Mouse (Mus musculus): ENCODE measurements around the gene Sh3bp2. TPM values are rescaled to one million over a fixed set of nuclear protein-coding genes. Genes with fewer than 3 reads are reported as not detected.

Sh3bp2 gene
- total RNA-seq, 2 experiments from 2014 or later = 3.6 to 6.7 TPM

- no peak for DNase-seq
Observed at GRCm38 (mm10) chr5:34604576-34604975, 78.9 kb downstream of the Sh3bp2 start.

GRCm38 (mm10) chr5:34607100-34607880 lies 81.7 kb downstream of the Sh3bp2 start:
- intact Hi-C loops (cut with DNase I) = no loop called here
- DNase-seq = no peak

More at GRCm38 (mm10) chr5:34604576-34604975, 78.9 kb downstream of the Sh3bp2 start:
- intact Hi-C loops (cut with DNase I) = no loop called here

- DNase-seq = no peak
Observed at GRCm38 (mm10) chr5:34608226-34608625, 82.6 kb downstream of the Sh3bp2 start.

GRCm38 (mm10) chr5:34609966-34610365 lies 84.3 kb downstream of the Sh3bp2 start:
- intact Hi-C loops (cut with DNase I) = no loop called here
- DNase-seq = no peak

More at GRCm38 (mm10) chr5:34608226-34608625, 82.6 kb downstream of the Sh3bp2 start:
- intact Hi-C loops (cut with DNase I) = no loop called here

Small RNAs within 50 kb of the gene (microRNA-seq; reads per million reads assigned to microRNA genes)
- 0.95 to 2.1 reads per million in 2 experiments for gene Mir7036b

Other genes starting within 250 kb of the Sh3bp2 start
- 1 to 10 TPM; 1.3 to 1.4 TPM for gene Zfyve28, start 237.4 kb upstream of the Sh3bp2 start, total RNA-seq (2021)
- gene Cfap99, start 237.2 kb upstream of the Sh3bp2 start, total RNA-seq (2021) = not detected
- gene Rnf4, start 189.5 kb upstream of the Sh3bp2 start, total RNA-seq (2021) = 10 to 100 TPM; 57.1 to 62.6 TPM
- 10 to 100 TPM; 38.2 to 39.3 TPM for gene Fam193a, start 155.9 kb upstream of the Sh3bp2 start, total RNA-seq (2021)
- 1 to 10 TPM; 7.8 to 9.1 TPM for gene Tnip2, start 11.8 kb upstream of the Sh3bp2 start, total RNA-seq (2021)
- gene Add1, start 47.8 kb downstream of the Sh3bp2 start, total RNA-seq (2021) = 100 to 1,000 TPM; 187 to 196 TPM
- gene Mfsd10, start 111.4 kb downstream of the Sh3bp2 start, total RNA-seq (2021) = 10 to 100 TPM; 20.7 to 25.4 TPM
- 10 to 100 TPM; 12.9 to 13.6 TPM for gene Nop14, start 134.3 kb downstream of the Sh3bp2 start, total RNA-seq (2021)
- 1 to 10 TPM; 2.1 to 2.3 TPM for gene Grk4, start 134.5 kb downstream of the Sh3bp2 start, total RNA-seq (2021)
- 10 to 100 TPM; 16.2 to 17.1 TPM for gene Htt, start 235.9 kb downstream of the Sh3bp2 start, total RNA-seq (2021)

All from heart, postnatal 10 days (tissue).